11 mouse cellular contexts compared by ENCODE assay signal in genomic region chr7:134703704-134704103, GRCm38 (mm10). TPM values are rescaled to one million over a fixed set of nuclear protein-coding genes. Genes with fewer than 3 reads are reported as not detected.
DNase-seq lines count a peak whose midpoint lies in the region; ATAC-seq and TF ChIP-seq lines count a peak whose summit lies in the region.
"Had no signal": no experiment of that assay in that cellular context is flagged by ENCODE, and none has a peak within 500 bp of the region (broad histone marks: within the 10 kb centered on the region; RNA-seq: fewer than 3 reads in every experiment).

No protein-coding gene starts in this region.

- H3K4me1 ChIP-seq in kidney, adult 2 months (ENCODE audit: control insufficient read depth, insufficient read depth, low read length), result peaks cover 33% of the 10 kb centered on the region
- peaks cover 56% of the 10 kb centered on the region for H3K4me1 ChIP-seq in kidney, embryonic 16.5 days (ENCODE audit: insufficient read depth, low read length)
- peaks cover 24% of the 10 kb centered on the region for H3K4me1 ChIP-seq in hindbrain, embryonic 13.5 days (replicated peaks)

- no peak overlapping the region for H3K9ac ChIP-seq in kidney, embryonic 16.5 days (replicated peaks; ENCODE audit: low read length)
- no peak overlapping the region for H3K9ac ChIP-seq in hindbrain, embryonic 13.5 days
- H3K9ac ChIP-seq: neural tube, embryonic 13.5 days had no signal

- TF ChIP-seq POLR2A in kidney, adult 2 months (IDR thresholded peaks at IDR 0.05; ENCODE audit: low read depth, low read length), result no peak

- H3K9me3 ChIP-seq in kidney, embryonic 16.5 days (ENCODE audit: low read length), result no peaks in the 10 kb centered on the region
- no peaks in the 10 kb centered on the region for H3K9me3 ChIP-seq in hindbrain, embryonic 13.5 days
- H3K9me3 ChIP-seq: neural tube, embryonic 13.5 days had no signal

- no peak overlapping the region for H3K4me2 ChIP-seq in kidney, embryonic 16.5 days (replicated peaks; ENCODE audit: low read depth, low read length)
- H3K4me2 ChIP-seq in hindbrain, embryonic 13.5 days, result no peak overlapping the region
- H3K4me2 ChIP-seq: neural tube, embryonic 13.5 days had no signal

- H3K4me3 ChIP-seq in kidney, adult 2 months (ENCODE audit: insufficient read depth, low read depth, low read length), result no peak overlapping the region
- no peak overlapping the region for H3K4me3 ChIP-seq in kidney, embryonic 16.5 days (ENCODE audit: low read length)
- H3K4me3 ChIP-seq in hindbrain, embryonic 13.5 days, result no peak overlapping the region
- H3K4me3 ChIP-seq: neural tube, embryonic 13.5 days had no signal

- H3K27me3 ChIP-seq in kidney, adult 2 months (replicated peaks; ENCODE audit: control insufficient read depth, insufficient read depth, low read length), result no peaks in the 10 kb centered on the region
- no peaks in the 10 kb centered on the region for H3K27me3 ChIP-seq in kidney, embryonic 16.5 days (ENCODE audit: insufficient read depth, low read length)
- H3K27me3 ChIP-seq in hindbrain, embryonic 13.5 days, result no peaks in the 10 kb centered on the region
- H3K27me3 ChIP-seq: neural tube, embryonic 13.5 days had no signal

- no peak overlapping the region for H3K27ac ChIP-seq in kidney, adult 2 months (ENCODE audit: insufficient read depth, low read depth, low read length)
- H3K27ac ChIP-seq in kidney, embryonic 16.5 days (ENCODE audit: low read length), result no peak overlapping the region
- H3K27ac ChIP-seq in hindbrain, embryonic 13.5 days, result no peak overlapping the region
- H3K27ac ChIP-seq: macrophage; neural tube, embryonic 13.5 days had no signal

- DNase-seq in kidney, adult 2 months, result peak; percentile 80
- DNase-seq in adrenal gland, postnatal 14 days, result peak; percentile 71
- DNase-seq in heart, postnatal 4 days, result peak; percentile 37
- DNase-seq in lung, postnatal 10 days, result peak; percentile 74
- DNase-seq in thymus, postnatal 14 days, result no peak
- DNase-seq: cerebellum, adult 8-10 months had no signal

- no peaks in the 10 kb centered on the region for H3K36me3 ChIP-seq in kidney, adult 2 months (ENCODE audit: control insufficient read depth, insufficient read depth, low read length)
- no peaks in the 10 kb centered on the region for H3K36me3 ChIP-seq in kidney, embryonic 16.5 days (ENCODE audit: insufficient read depth, low read length)
- no peaks in the 10 kb centered on the region for H3K36me3 ChIP-seq in hindbrain, embryonic 13.5 days
- H3K36me3 ChIP-seq: neural tube, embryonic 13.5 days had no signal

- TF ChIP-seq CTCF in kidney, adult 2 months (conservative IDR thresholded peaks at IDR 0.05; ENCODE audit: insufficient read depth, insufficient read length, low read depth, low read length), result no peak

- ATAC-seq in kidney, embryonic 16.5 days (ENCODE audit: low FRiP score, low TSS enrichment), result no peak
- no peak for ATAC-seq in monocyte, adult 5-6 weeks (replicated peaks; ENCODE audit: insufficient number of reproducible peaks, low FRiP score, low TSS enrichment, poor library complexity, severe bottlenecking)
- no peak for ATAC-seq in hindbrain, embryonic 13.5 days (ENCODE audit: low FRiP score)

- WGBS in kidney, adult 2 months, result 22% methylated on average over 2 of the region's 2 CpGs
- 72% methylated on average over 2 of the region's 2 CpGs for WGBS in kidney, embryonic 16.5 days
- WGBS in hindbrain, embryonic 13.5 days, result 82% methylated on average over 2 of the region's 2 CpGs

RNA-seq across cellular contexts. Expression of gene Dock1, which starts 33.2 kb away (rescaled TPM):
- 17.7 and 19.6 TPM in 2 replicates for polyA plus RNA-seq in kidney, adult 2 months (2012; rRNA removed)
- polyA plus RNA-seq in kidney, embryonic 16.5 days (2015; fragmentation: Nextera tagmentation; extraction: Ambion mirVana), result 41.4 and 48.4 TPM in 2 replicates
- 117 and 125 TPM in 2 replicates for total RNA-seq in adrenal gland, postnatal 14 days (2021)
- total RNA-seq in heart, postnatal 4 days (2021), result 10 to 100 TPM; 53.7 to 56.5 TPM
- 12.0 to 19.6 TPM (median 16.4 TPM) in 3 replicates for total RNA-seq in monocyte, adult 5-6 weeks (2017)
- polyA plus RNA-seq in hindbrain, embryonic 13.5 days (2015; fragmentation: Nextera tagmentation; extraction: Ambion mirVana), result 7.8 and 9.4 TPM in 2 replicates
